Mouse (Mus musculus) megakaryocyte, embryonic 14.5 days (primary cell): ENCODE measurements around the gene Serpinb2.

Experiments
- FLI1 ChIP-seq: IDR thresholded peaks from 2 replicates; pipeline ENCODE4 v1.6.1; 2012; ENCODE audit warnings: low read length, inconsistent platforms, mixed read lengths
- GATA1 ChIP-seq: IDR thresholded peaks from 3 replicates; pipeline ENCODE4 v1.6.1; 2012; ENCODE audit warnings: mixed read lengths, low read length, inconsistent platforms, borderline replicate concordance

GRCm38 (mm10) chr1:107583958-107584376, 72.7 kb downstream of the Serpinb2 start:
- no peak for TF ChIP-seq GATA1
- TF ChIP-seq FLI1, result no peak
